Mouse (Mus musculus) brain, embryonic 14.5 days (tissue): ENCODE data around the gene Nusap1.

ENCODE experiments used
- CTCF ChIP-seq: fragments of 200-500 bp; IDR thresholded peaks from 2 replicates; pipeline ENCODE4 v1.5.1; 2012; ENCODE audit warnings: inconsistent platforms, mild to moderate bottlenecking, moderate library complexity, borderline replicate concordance; ENCODE audit not compliant: insufficient read depth, insufficient read length; ENCODE audit errors: extremely low read depth
- POLR2A ChIP-seq: fragments of 200-500 bp; IDR thresholded peaks from 2 replicates; pipeline ENCODE4 v1.6.1; 2012; ENCODE audit warnings: mild to moderate bottlenecking, inconsistent platforms, borderline replicate concordance; ENCODE audit not compliant: poor library complexity, insufficient read depth, insufficient read length, severe bottlenecking; ENCODE audit errors: extremely low read depth

DNA sequence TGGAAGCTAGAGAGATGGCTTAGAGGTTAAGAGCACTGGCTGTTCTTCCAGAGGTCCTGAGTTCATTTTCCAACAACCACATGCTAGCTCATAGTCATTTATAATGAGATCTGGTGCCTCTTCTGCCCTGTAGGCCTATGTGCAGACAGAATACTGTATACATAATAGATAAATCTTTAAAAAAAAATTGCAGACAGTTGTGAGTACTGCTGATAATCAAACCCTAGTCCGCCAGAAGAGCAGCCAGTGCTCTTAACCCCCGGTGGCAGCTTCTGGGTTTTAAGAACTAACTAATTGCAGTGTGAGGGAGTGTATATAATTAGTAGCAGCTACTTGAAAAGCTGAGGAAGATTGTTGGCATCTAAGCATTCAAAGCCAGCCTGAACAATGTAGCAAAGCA lies 34.7 kb upstream of the Nusap1 start:
- no peak for TF ChIP-seq CTCF
- no peak for TF ChIP-seq POLR2A
